Mouse (Mus musculus) hindbrain, embryonic 15.5 days (tissue): ENCODE measurements around the gene Gm43552. TPM values are rescaled to one million over a fixed set of nuclear protein-coding genes. Genes with fewer than 3 reads are reported as not detected.
"Not testable (repeated sequence)": the region's sequence is repeated elsewhere in the genome, so short reads cannot be mapped to it uniquely, and the experiment has no call there.

Experiments used
- ATAC-seq: fragments of 200-750 bp; cut with Nextera tagmentation; 2 replicates; pipeline ENCODE4 v1.8.0; 2017; ENCODE audit warnings: low read depth, moderate number of reproducible peaks, moderate TSS enrichment; ENCODE audit not compliant: low FRiP score
- H3K27ac ChIP-seq: fragments of 300-500 bp; sonication (generic); replicated peaks from 2 replicates; pipeline ENCODE4 v1.5.1; 2015; ENCODE audit warnings: mild to moderate bottlenecking, inconsistent platforms
- H3K27me3 ChIP-seq: fragments of 300-500 bp; sonication (generic); 2 replicates; pipeline ENCODE4 v1.6.1; 2015; ENCODE audit warnings: control low read depth, inconsistent platforms
- H3K36me3 ChIP-seq: fragments of 300-500 bp; sonication (generic); 2 replicates; pipeline ENCODE4 v1.6.1; 2015; ENCODE audit warnings: control low read depth, inconsistent platforms
- H3K4me1 ChIP-seq: fragments of 300-500 bp; sonication (generic); replicated peaks from 2 replicates; pipeline ENCODE4 v1.6.1; 2015; ENCODE audit warnings: control low read depth, inconsistent platforms
- H3K4me2 ChIP-seq: fragments of 300-500 bp; sonication (generic); 2 replicates; pipeline ENCODE4 v1.6.1; 2015; ENCODE audit warnings: moderate library complexity, mild to moderate bottlenecking, inconsistent platforms
- H3K4me3 ChIP-seq: fragments of 300-500 bp; sonication (generic); 2 replicates; pipeline ENCODE4 v1.5.1; 2015; ENCODE audit warnings: mild to moderate bottlenecking, inconsistent platforms
- H3K9ac ChIP-seq: fragments of 300-500 bp; sonication (generic); 2 replicates; pipeline ENCODE4 v1.6.1; 2015; ENCODE audit warnings: inconsistent platforms
- H3K9me3 ChIP-seq: fragments of 300-500 bp; sonication (generic); 2 replicates; pipeline ENCODE4 v1.6.1; 2016; ENCODE audit warnings: control low read depth, inconsistent platforms
- WGBS: fragments of 180-500 bp; shearing (Covaris S2); methylation state at CpG from one replicate; pipeline ENCODE4 v1.1.7; 2015; 5-methylcytosine and 5-hydroxymethylcytosine counted together
- polyA plus RNA-seq: library from polyadenylated mRNA; unstranded; fragments of >200 nt; fragmentation: Nextera tagmentation; extraction: Ambion mirVana; gene quantifications from 2 replicates; pipeline ENCODE4 v1.2.1, GENCODE M21; 2015

Gene Gm43552
- polyA plus RNA-seq, 1 experiment from 2014 or later = not detected

GRCm38 (mm10) chr5:65487381-65487780 is 5.3 kb downstream of the Gm43552 start:
- no peak overlapping the region for H3K27ac ChIP-seq
- H3K9ac ChIP-seq = no peak overlapping the region
- no peak for ATAC-seq
- WGBS = 81% methylated on average over 10 of the region's 10 CpGs
- H3K4me1 ChIP-seq = peaks cover 30% of the 10 kb centered on the region
- no peaks in the 10 kb centered on the region for H3K27me3 ChIP-seq
- H3K9me3 ChIP-seq = no peaks in the 10 kb centered on the region
- no peak overlapping the region for H3K4me2 ChIP-seq
- no peak overlapping the region for H3K4me3 ChIP-seq
- H3K36me3 ChIP-seq = no peaks in the 10 kb centered on the region

GRCm38 (mm10) chr5:65486514-65486913 is 6.1 kb downstream of the Gm43552 start:
- Histone ChIP-seq H3K4me1 (peaks cover 28% of the 10 kb centered on the region), H3K4me2 (no peak overlapping the region), H3K4me3 (no peak overlapping the region), H3K36me3 (no peaks in the 10 kb centered on the region), H3K9ac (no peak overlapping the region), H3K9me3 (no peaks in the 10 kb centered on the region), H3K27me3 (no peaks in the 10 kb centered on the region), H3K27ac (no peak overlapping the region)
- ATAC-seq = no peak
- WGBS = 66% methylated on average over 2 of the region's 2 CpGs

GRCm38 (mm10) chr5:65482996-65483395 is 9.6 kb downstream of the Gm43552 start:
- no peaks in the 10 kb centered on the region for H3K9me3 ChIP-seq
- no peak for ATAC-seq

GRCm38 (mm10) chr5:65480511-65480910 is 12.1 kb downstream of the Gm43552 start:
- 83% methylated on average over 4 of the region's 4 CpGs for WGBS
- no peak for ATAC-seq
- H3K4me1 ChIP-seq = no peaks in the 10 kb centered on the region
- H3K4me2 ChIP-seq = no peak overlapping the region
- H3K9ac ChIP-seq = no peak overlapping the region
- H3K36me3 ChIP-seq = no peaks in the 10 kb centered on the region
- H3K27ac ChIP-seq = no peak overlapping the region
- no peaks in the 10 kb centered on the region for H3K9me3 ChIP-seq
- no peak overlapping the region for H3K4me3 ChIP-seq
- no peaks in the 10 kb centered on the region for H3K27me3 ChIP-seq

More at GRCm38 (mm10) chr5:65482996-65483395, 9.6 kb downstream of the Gm43552 start:
- H3K4me3 ChIP-seq = no peak overlapping the region
- peaks cover 6% of the 10 kb centered on the region; the same call in 1 of the 2 replicates for H3K4me1 ChIP-seq
- no peaks in the 10 kb centered on the region for H3K36me3 ChIP-seq
- H3K27me3 ChIP-seq = no peaks in the 10 kb centered on the region
- no peak overlapping the region for H3K9ac ChIP-seq
- no peak overlapping the region for H3K4me2 ChIP-seq
- 90% methylated on average over 4 of the region's 4 CpGs for WGBS
- H3K27ac ChIP-seq = no peak overlapping the region

GRCm38 (mm10) chr5:65479681-65480445 is 12.8 kb downstream of the Gm43552 start:
- ATAC-seq = no peak
- H3K27ac ChIP-seq = no peak overlapping the region
- no peaks in the 10 kb centered on the region for H3K4me1 ChIP-seq
- 89% methylated on average over 9 of the region's 9 CpGs for WGBS
- no peaks in the 10 kb centered on the region for H3K36me3 ChIP-seq
- H3K4me3 ChIP-seq = no peak overlapping the region
- no peak overlapping the region for H3K4me2 ChIP-seq
- no peak overlapping the region for H3K9ac ChIP-seq
- H3K9me3 ChIP-seq = no peaks in the 10 kb centered on the region
- no peaks in the 10 kb centered on the region for H3K27me3 ChIP-seq

- no peak overlapping the region for H3K27ac ChIP-seq
- H3K36me3 ChIP-seq = no peaks in the 10 kb centered on the region
- H3K9ac ChIP-seq = no peak overlapping the region
- H3K4me2 ChIP-seq = no peak overlapping the region
- H3K4me3 ChIP-seq = no peak overlapping the region
- H3K27me3 ChIP-seq = no peaks in the 10 kb centered on the region
- no peak for ATAC-seq
- H3K4me1 ChIP-seq = no peaks in the 10 kb centered on the region
- 75% methylated on average over 4 of the region's 4 CpGs for WGBS
- H3K9me3 ChIP-seq = no peaks in the 10 kb centered on the region
Observed at GRCm38 (mm10) chr5:65478224-65478623, 14.4 kb downstream of the Gm43552 start.

GRCm38 (mm10) chr5:65476739-65477138 is 15.9 kb downstream of the Gm43552 start:
- not testable (repeated sequence) for ATAC-seq
- 95% methylated on average over 4 of the region's 4 CpGs for WGBS

GRCm38 (mm10) chr5:65475806-65476205 is 16.8 kb downstream of the Gm43552 start:
- Histone ChIP-seq H3K4me3 (no peak overlapping the region), H3K27ac (no peak overlapping the region), H3K9ac (no peak overlapping the region), H3K4me1 (no peaks in the 10 kb centered on the region), H3K36me3 (no peaks in the 10 kb centered on the region), H3K27me3 (no peaks in the 10 kb centered on the region), H3K9me3 (no peaks in the 10 kb centered on the region), H3K4me2 (no peak overlapping the region)
- ATAC-seq = no peak
- 84% methylated on average over 2 of the region's 2 CpGs for WGBS

More at GRCm38 (mm10) chr5:65476739-65477138, 15.9 kb downstream of the Gm43552 start:
- H3K4me1 ChIP-seq, H3K4me3 ChIP-seq, H3K36me3 ChIP-seq, H3K27ac ChIP-seq, H3K9me3 ChIP-seq, H3K27me3 ChIP-seq, H3K9ac ChIP-seq, H3K4me2 ChIP-seq: not testable (repeated sequence)

- H3K4me3 ChIP-seq = no peak overlapping the region
- no peaks in the 10 kb centered on the region for H3K9me3 ChIP-seq
- no peak for ATAC-seq
- no peaks in the 10 kb centered on the region for H3K4me1 ChIP-seq
- peaks cover 30% of the 10 kb centered on the region for H3K36me3 ChIP-seq
- no peak overlapping the region for H3K27ac ChIP-seq
- no peak overlapping the region for H3K9ac ChIP-seq
- H3K4me2 ChIP-seq = no peak overlapping the region
- 88% methylated on average over 6 of the region's 6 CpGs for WGBS
- no peaks in the 10 kb centered on the region for H3K27me3 ChIP-seq
Observed at GRCm38 (mm10) chr5:65469766-65470165, 22.9 kb downstream of the Gm43552 start.

GRCm38 (mm10) chr5:65466911-65467310 is 25.7 kb downstream of the Gm43552 start:
- no peaks in the 10 kb centered on the region for H3K4me1 ChIP-seq
- H3K9ac ChIP-seq = no peak overlapping the region
- no peaks in the 10 kb centered on the region for H3K27me3 ChIP-seq
- ATAC-seq = no peak
- no peak overlapping the region for H3K4me2 ChIP-seq
- WGBS = 80% methylated on average over 3 of the region's 3 CpGs
- no peaks in the 10 kb centered on the region for H3K9me3 ChIP-seq
- H3K4me3 ChIP-seq = no peak overlapping the region
- H3K36me3 ChIP-seq = peaks cover 30% of the 10 kb centered on the region
- H3K27ac ChIP-seq = no peak overlapping the region

GRCm38 (mm10) chr5:65460361-65460760 is 32.3 kb downstream of the Gm43552 start:
- H3K4me2 ChIP-seq = no peak overlapping the region
- H3K9me3 ChIP-seq = no peaks in the 10 kb centered on the region
- no peak overlapping the region for H3K27ac ChIP-seq
- H3K27me3 ChIP-seq = no peaks in the 10 kb centered on the region
- H3K4me3 ChIP-seq = no peak overlapping the region
- no peak overlapping the region for H3K9ac ChIP-seq
- WGBS = 91% methylated on average over 14 of the region's 14 CpGs
- H3K36me3 ChIP-seq = peaks cover 7% of the 10 kb centered on the region
- H3K4me1 ChIP-seq = no peaks in the 10 kb centered on the region
- ATAC-seq = no peak

- H3K27ac ChIP-seq = no peak overlapping the region
- peaks cover 4% of the 10 kb centered on the region for H3K36me3 ChIP-seq
- no peak overlapping the region for H3K4me3 ChIP-seq
- no peak overlapping the region for H3K9ac ChIP-seq
- H3K4me1 ChIP-seq = no peaks in the 10 kb centered on the region
- no peaks in the 10 kb centered on the region for H3K9me3 ChIP-seq
- 97% methylated on average over 3 of the region's 3 CpGs for WGBS
- no peak overlapping the region for H3K4me2 ChIP-seq
- no peak for ATAC-seq
- no peaks in the 10 kb centered on the region for H3K27me3 ChIP-seq
Observed at GRCm38 (mm10) chr5:65459454-65459853, 33.2 kb downstream of the Gm43552 start.

- H3K4me2 ChIP-seq = no peak overlapping the region
- H3K27ac ChIP-seq = no peak overlapping the region
- H3K36me3 ChIP-seq = peaks cover 11% of the 10 kb centered on the region
- no peak overlapping the region for H3K4me3 ChIP-seq
- no peak overlapping the region for H3K9ac ChIP-seq
- 79% methylated on average over 5 of the region's 5 CpGs for WGBS
- no peaks in the 10 kb centered on the region for H3K4me1 ChIP-seq
- no peaks in the 10 kb centered on the region for H3K9me3 ChIP-seq
- ATAC-seq = no peak
- H3K27me3 ChIP-seq = no peaks in the 10 kb centered on the region
Observed at GRCm38 (mm10) chr5:65457846-65458245, 34.8 kb downstream of the Gm43552 start.
